ENCODE assay signal across 18 mouse cellular contexts in genomic region chr13:54212516-54212915, GRCm38 (mm10). TPM values are rescaled to one million over a fixed set of nuclear protein-coding genes. Genes with fewer than 3 reads are reported as not detected.
A peak's percentile ranks its signal among the peaks of the same experiment; 100 is the strongest.
DNase-seq lines count a peak whose midpoint lies in the region; ATAC-seq lines count a peak whose summit lies in the region.
"Had no signal": no experiment of that assay in that cellular context is flagged by ENCODE, and none has a peak within 500 bp of the region (broad histone marks: within the 10 kb centered on the region; RNA-seq: fewer than 3 reads in every experiment).

No protein-coding gene starts in this region.

- H3K9ac ChIP-seq in forebrain, embryonic 11.5 days (ENCODE audit: low read length) = no peak overlapping the region
- H3K9ac ChIP-seq in forebrain, embryonic 13.5 days = no peak overlapping the region
- 0 out of 2 replicates have a peak overlapping the region, but pooled peaks have one; percentile 25 for H3K9ac ChIP-seq in hindbrain, embryonic 15.5 days
- H3K9ac ChIP-seq in midbrain, embryonic 16.5 days (ENCODE audit: low read depth, low read length) = peak overlapping the region; percentile 22; the same call in 1 of the 2 replicates
- H3K9ac ChIP-seq: embryonic facial prominence, embryonic 15.5 days; heart, embryonic 12.5 days; liver, embryonic 12.5 days; lung, embryonic 15.5 days had no signal

- no peaks in the 10 kb centered on the region for H3K9me3 ChIP-seq in forebrain, embryonic 11.5 days (ENCODE audit: control insufficient read depth, low read length)
- no peaks in the 10 kb centered on the region for H3K9me3 ChIP-seq in forebrain, embryonic 13.5 days (replicated peaks)
- no peaks in the 10 kb centered on the region for H3K9me3 ChIP-seq in hindbrain, embryonic 15.5 days
- no peaks in the 10 kb centered on the region for H3K9me3 ChIP-seq in midbrain, embryonic 16.5 days (replicated peaks; ENCODE audit: control insufficient read depth, low read length, poor library complexity, severe bottlenecking)
- H3K9me3 ChIP-seq: embryonic facial prominence, embryonic 15.5 days; heart, embryonic 12.5 days; limb, embryonic 10.5 days; liver, embryonic 12.5 days; lung, embryonic 15.5 days had no signal

- H3K36me3 ChIP-seq in forebrain, embryonic 11.5 days (ENCODE audit: control insufficient read depth, insufficient read depth, low read length) = no peaks in the 10 kb centered on the region
- H3K36me3 ChIP-seq in forebrain, embryonic 13.5 days (ENCODE audit: poor library complexity, severe bottlenecking) = no peaks in the 10 kb centered on the region
- no peaks in the 10 kb centered on the region for H3K36me3 ChIP-seq in hindbrain, embryonic 15.5 days
- no peaks in the 10 kb centered on the region for H3K36me3 ChIP-seq in midbrain, embryonic 16.5 days (ENCODE audit: control insufficient read depth, insufficient read depth, low read length)
- H3K36me3 ChIP-seq: embryonic facial prominence, embryonic 15.5 days; heart, embryonic 12.5 days; limb, embryonic 10.5 days; liver, embryonic 12.5 days; lung, embryonic 15.5 days had no signal

- H3K4me3 ChIP-seq in forebrain, embryonic 11.5 days (ENCODE audit: low read depth, low read length) = no peak overlapping the region
- no peak overlapping the region for H3K4me3 ChIP-seq in forebrain, embryonic 13.5 days
- H3K4me3 ChIP-seq in hindbrain, embryonic 15.5 days = no peak overlapping the region
- H3K4me3 ChIP-seq in midbrain, embryonic 16.5 days (ENCODE audit: low read depth, low read length) = no peak overlapping the region
- H3K4me3 ChIP-seq: embryonic facial prominence, embryonic 15.5 days; heart, embryonic 12.5 days; limb, embryonic 10.5 days; liver, embryonic 12.5 days; lung, embryonic 15.5 days had no signal

- no peak for ATAC-seq in forebrain, embryonic 11.5 days (replicated peaks; ENCODE audit: low FRiP score)
- ATAC-seq in forebrain, embryonic 13.5 days = no peak
- peak; percentile 15; the same call in 1 of the 2 replicates for ATAC-seq in hindbrain, embryonic 15.5 days (ENCODE audit: low FRiP score, low read depth)
- ATAC-seq in midbrain, embryonic 16.5 days = peak; percentile 32; the same call in 1 of the 2 replicates
- ATAC-seq: CD4-positive, CD25-positive, alpha-beta regulatory T cell, adult 4 months; intestine, postnatal 0 days; liver, embryonic 12.5 days had no signal

- no peak overlapping the region for H3K4me2 ChIP-seq in forebrain, embryonic 11.5 days (ENCODE audit: low read depth, low read length, severe bottlenecking)
- peak overlapping the region; percentile 18; the same call in 1 of the 2 replicates for H3K4me2 ChIP-seq in forebrain, embryonic 13.5 days
- 0 out of 2 replicates have a peak overlapping the region, but pooled peaks have one; percentile 4 for H3K4me2 ChIP-seq in hindbrain, embryonic 15.5 days
- peak overlapping the region; percentile 27; the same call in 1 of the 2 replicates for H3K4me2 ChIP-seq in midbrain, embryonic 16.5 days (ENCODE audit: low read length)
- H3K4me2 ChIP-seq: embryonic facial prominence, embryonic 15.5 days; heart, embryonic 12.5 days; liver, embryonic 12.5 days; lung, embryonic 15.5 days had no signal

- no peak for DNase-seq in forebrain, embryonic 11.5 days (ENCODE audit: low spot score)
- DNase-seq in layer of hippocampus, postnatal 25 days (ENCODE audit: extremely low spot score in 1 of 2, low spot score in 1 of 2) = no peak
- no peak for DNase-seq in heart, adult 11 months
- no peak for DNase-seq in lung, postnatal 4 days
- DNase-seq: adrenal gland, adult 2 months; gastrocnemius, postnatal 14 days; heart, postnatal 36 days had no signal

- H3K4me1 ChIP-seq in forebrain, embryonic 11.5 days (replicated peaks; ENCODE audit: control insufficient read depth, insufficient read depth, low read length) = no peaks in the 10 kb centered on the region; the same call in 1 of the 2 replicates
- peaks cover 18% of the 10 kb centered on the region for H3K4me1 ChIP-seq in forebrain, embryonic 13.5 days
- H3K4me1 ChIP-seq in hindbrain, embryonic 15.5 days (replicated peaks) = peaks cover 23% of the 10 kb centered on the region
- H3K4me1 ChIP-seq in midbrain, embryonic 16.5 days (ENCODE audit: control insufficient read depth, insufficient read depth, low read length) = peaks cover 21% of the 10 kb centered on the region
- H3K4me1 ChIP-seq: embryonic facial prominence, embryonic 15.5 days; limb, embryonic 10.5 days; liver, embryonic 12.5 days; lung, embryonic 15.5 days had no signal

- H3K27me3 ChIP-seq in forebrain, embryonic 11.5 days (ENCODE audit: control insufficient read depth, insufficient read depth, low read length) = no peaks in the 10 kb centered on the region
- H3K27me3 ChIP-seq in forebrain, embryonic 13.5 days = no peaks in the 10 kb centered on the region; the same call in 1 of the 2 replicates
- H3K27me3 ChIP-seq in hindbrain, embryonic 15.5 days = no peaks in the 10 kb centered on the region
- no peaks in the 10 kb centered on the region for H3K27me3 ChIP-seq in midbrain, embryonic 16.5 days (ENCODE audit: control insufficient read depth, insufficient read depth, low read depth, low read length)
- H3K27me3 ChIP-seq: embryonic facial prominence, embryonic 15.5 days; liver, embryonic 12.5 days; lung, embryonic 15.5 days had no signal

- 63% methylated on average over 5 of the region's 5 CpGs for WGBS in forebrain, embryonic 11.5 days
- WGBS in forebrain, embryonic 13.5 days = 54% methylated on average over 5 of the region's 5 CpGs
- WGBS in hindbrain, embryonic 15.5 days = 42% methylated on average over 5 of the region's 5 CpGs
- 30% methylated on average over 5 of the region's 5 CpGs for WGBS in midbrain, embryonic 16.5 days

- peak overlapping the region; percentile 59; the same call in 1 of the 2 replicates for H3K27ac ChIP-seq in forebrain, embryonic 11.5 days (ENCODE audit: low read depth, low read length)
- H3K27ac ChIP-seq in forebrain, embryonic 13.5 days = peak overlapping the region; percentile 70
- peak overlapping the region; percentile 84 for H3K27ac ChIP-seq in hindbrain, embryonic 15.5 days (replicated peaks)
- H3K27ac ChIP-seq in midbrain, embryonic 16.5 days (ENCODE audit: low read length) = peak overlapping the region; percentile 79
- H3K27ac ChIP-seq: embryonic facial prominence, embryonic 15.5 days; limb, embryonic 10.5 days; liver, embryonic 12.5 days; lung, embryonic 15.5 days had no signal

RNA-seq across cellular contexts. Expression of gene Hrh2, which starts 20.6 kb away (rescaled TPM):
- not detected in 2 replicates for polyA plus RNA-seq in forebrain, embryonic 11.5 days (2014; fragmentation: Nextera tagmentation; extraction: Ambion mirVana)
- polyA plus RNA-seq in forebrain, embryonic 13.5 days (2015; fragmentation: Nextera tagmentation; extraction: Ambion mirVana) = 0.08 and 0.19 TPM in 2 replicates
- 0.65 and 0.96 TPM in 2 replicates for polyA plus RNA-seq in hindbrain, embryonic 15.5 days (2015; fragmentation: Nextera tagmentation; extraction: Ambion mirVana)
- polyA plus RNA-seq in midbrain, embryonic 16.5 days (2015; fragmentation: Nextera tagmentation; extraction: Ambion mirVana) = 1.1 and 1.2 TPM in 2 replicates
- total RNA-seq in layer of hippocampus, postnatal 25 days (2021) = 1 to 10 TPM; 5.6 to 6.9 TPM
- total RNA-seq: gastrocnemius, postnatal 14 days; MEL had no signal
- polyA plus RNA-seq: heart, embryonic 12.5 days had no signal

Comparison
In these comparisons a context has a peak if more than half of its experiments do, and no peak if none do; other contexts are left out.
1. ATAC-seq: peak in hindbrain, embryonic 15.5 days (single experiment) and midbrain, embryonic 16.5 days (single experiment); none in forebrain, embryonic 11.5 days (single experiment) and forebrain, embryonic 13.5 days (single experiment).
2. H3K9ac ChIP-seq: peak in hindbrain, embryonic 15.5 days (single experiment) and midbrain, embryonic 16.5 days (single experiment); none in forebrain, embryonic 11.5 days (single experiment) and forebrain, embryonic 13.5 days (single experiment).
3. Peak in every context shown above with its lines, with median percentiles within 50 percentile points of each other: H3K27ac ChIP-seq.